Mouse (Mus musculus) CH12.LX (cell line): ENCODE results near the gene Gm10447. TPM values are rescaled to one million over a fixed set of nuclear protein-coding genes. Genes with fewer than 3 reads are reported as not detected.

Experiments used
- DNase-seq: peaks from one replicate; pipeline ENCODE4 v3.0.0-alpha.2; 2013; ENCODE audit errors: extremely low read depth
- H3K27ac ChIP-seq: 2 replicates; pipeline ENCODE4 v1.5.1; 2012; ENCODE audit warnings: low read depth, mild to moderate bottlenecking, control low read depth, moderate library complexity; ENCODE audit not compliant: insufficient read depth
- H3K27me3 ChIP-seq: replicated peaks from 2 replicates; pipeline ENCODE3; 2012; ENCODE audit warnings: inconsistent platforms
- H3K36me3 ChIP-seq, 2 experiments: replicated peaks in 1 of 2; 2 replicates each; pipeline versions ENCODE3 to v1.6.1; 2012; ENCODE audit warnings: inconsistent platforms in 1 of 2, low read length in 1 of 2, mild to moderate bottlenecking in 1 of 2, mixed read lengths in 1 of 2, moderate library complexity in 1 of 2; ENCODE audit not compliant: control insufficient read depth in 1 of 2, insufficient read depth in 1 of 2
- H3K4me1 ChIP-seq, 2 experiments: 2 replicates each; pipeline ENCODE4 v1.6.1; 2012; ENCODE audit warnings: inconsistent platforms in 1 of 2, moderate library complexity in 1 of 2; ENCODE audit not compliant: insufficient read depth in 2 of 2, control insufficient read depth in 1 of 2
- H3K4me2 ChIP-seq: 2 replicates; pipeline ENCODE4 v1.6.1; 2012; ENCODE audit warnings: low read depth, mild to moderate bottlenecking, control low read depth; ENCODE audit not compliant: poor library complexity, insufficient read depth, severe bottlenecking
- H3K4me3 ChIP-seq, 3 experiments: fragments of 150-350 bp in 1 of 3; sonication (generic) in 1 of 3; replicated peaks in 1 of 3; 2 replicates each; pipeline versions ENCODE3 to v1.5.1; 2011 to 2012; ENCODE audit warnings: low read depth in 2 of 3, low read length in 2 of 3, mild to moderate bottlenecking in 2 of 3, moderate library complexity in 2 of 3, control low read depth in 1 of 3, improper control_type of control experiment in 1 of 3, inconsistent platforms in 1 of 3, mixed read lengths in 1 of 3; ENCODE audit not compliant: poor library complexity in 1 of 3
- H3K79me2 ChIP-seq: replicated peaks from 2 replicates; pipeline ENCODE4 v1.6.1; 2012; ENCODE audit warnings: mild to moderate bottlenecking, moderate library complexity; ENCODE audit not compliant: control insufficient read depth, poor library complexity, insufficient read depth, severe bottlenecking; ENCODE audit errors: extremely low read depth
- H3K9ac ChIP-seq: 2 replicates; pipeline ENCODE4 v1.6.1; 2012; ENCODE audit warnings: low read depth, mild to moderate bottlenecking, control low read depth, moderate library complexity; ENCODE audit not compliant: insufficient read depth
- H3K9me3 ChIP-seq: replicated peaks from 2 replicates; pipeline ENCODE3; 2012; ENCODE audit warnings: low read length, inconsistent platforms, mixed read lengths
- CTCF ChIP-seq, 2 experiments: IDR thresholded peaks in 1 of 2; conservative IDR thresholded peaks in 1 of 2; 2 replicates each; pipeline ENCODE4 v1.5.1; 2011 to 2012; ENCODE audit warnings: low read depth in 2 of 2, low read length in 2 of 2, improper control_type of control experiment in 1 of 2, inconsistent platforms in 1 of 2, mild to moderate bottlenecking in 1 of 2, moderate library complexity in 1 of 2
- ELF1 ChIP-seq: IDR thresholded peaks from 2 replicates; pipeline ENCODE4 v1.6.1; 2014; ENCODE audit warnings: low read depth, mild to moderate bottlenecking, inconsistent platforms, low read length, improper control_type of control experiment
- ETS1 ChIP-seq: conservative IDR thresholded peaks from 2 replicates; pipeline ENCODE4 v1.6.1; 2012; ENCODE audit warnings: low read depth, mild to moderate bottlenecking, inconsistent platforms, low read length, improper control_type of control experiment, moderate library complexity
- MAZ ChIP-seq: IDR thresholded peaks from 2 replicates; pipeline ENCODE4 v1.6.1; 2012; ENCODE audit warnings: low read depth, mild to moderate bottlenecking, inconsistent platforms, low read length, improper control_type of control experiment, moderate library complexity
- MEF2A ChIP-seq: IDR thresholded peaks from 2 replicates; pipeline ENCODE4 v1.6.1; 2014; ENCODE audit warnings: low read depth, mild to moderate bottlenecking, inconsistent platforms, low read length, improper control_type of control experiment, borderline replicate concordance
- MYC ChIP-seq: IDR thresholded peaks from 2 replicates; pipeline ENCODE4 v1.6.1; 2011; ENCODE audit warnings: low read depth, mild to moderate bottlenecking, improper control_type of control experiment, low read length
- NRF1 ChIP-seq: IDR thresholded peaks from 2 replicates; pipeline ENCODE4 v1.6.1; 2014; ENCODE audit warnings: low read depth, mild to moderate bottlenecking, inconsistent platforms, low read length, improper control_type of control experiment, moderate library complexity
- PAX5 ChIP-seq: IDR thresholded peaks from 2 replicates; pipeline ENCODE4 v1.6.1; 2012; ENCODE audit warnings: low read length, inconsistent platforms, mixed read lengths
- POLR2A ChIP-seq: IDR thresholded peaks from 2 replicates; pipeline ENCODE4 v1.6.1; 2011; ENCODE audit warnings: low read depth, mild to moderate bottlenecking, improper control_type of control experiment, low read length
- POLR2AphosphoS2 ChIP-seq: IDR thresholded peaks from 2 replicates; pipeline ENCODE4 v1.6.1; 2011; ENCODE audit warnings: low read depth, low read length, improper control_type of control experiment
- SMC3 ChIP-seq: IDR thresholded peaks from 2 replicates; pipeline ENCODE4 v1.6.1; 2011; ENCODE audit warnings: low read depth, low read length, improper control_type of control experiment
- TCF12 ChIP-seq: IDR thresholded peaks from 2 replicates; pipeline ENCODE4 v1.6.1; 2014; ENCODE audit warnings: low read depth, mild to moderate bottlenecking, inconsistent platforms, low read length, improper control_type of control experiment
- UBTF ChIP-seq: IDR thresholded peaks from 2 replicates; pipeline ENCODE4 v1.6.1; 2012; ENCODE audit warnings: low read depth, mild to moderate bottlenecking, inconsistent platforms, low read length, improper control_type of control experiment, moderate library complexity
- USF1 ChIP-seq: IDR thresholded peaks from 2 replicates; pipeline ENCODE4 v1.6.1; 2014; ENCODE audit warnings: low read depth, mild to moderate bottlenecking, inconsistent platforms, low read length, improper control_type of control experiment
- ZC3H11A ChIP-seq: IDR thresholded peaks from 2 replicates; pipeline ENCODE4 v1.6.1; 2012; ENCODE audit warnings: low read depth, mild to moderate bottlenecking, inconsistent platforms, low read length, improper control_type of control experiment
- ZKSCAN1 ChIP-seq: IDR thresholded peaks from 2 replicates; pipeline ENCODE4 v1.6.1; 2012; ENCODE audit warnings: low read depth, inconsistent platforms, low read length, improper control_type of control experiment, borderline replicate concordance
- dilution Hi-C: fragments of 300-500 bp; cut with MboI; formaldehyde crosslinking; loops from 2 replicates; pipeline ENCODE4 v1.14.3; 2020; ENCODE audit warnings: low sequenced_read_pairs; ENCODE audit not compliant: extremely low pct_unique_long_range_greater_than_20kb, extremely low pct_ligation_motif_present
- in situ Hi-C: fragments of 300-500 bp; cut with MboI; formaldehyde crosslinking; loops from 3 replicates; pipeline ENCODE4 v1.14.3; 2019; ENCODE audit warnings: low sequenced_read_pairs, low pct_ligation_motif_present, low pct_unique_long_range_greater_than_20kb, mixed read lengths
- polyA plus RNA-seq: library from polyadenylated mRNA; unstranded; fragments of >175 nt; gene quantifications from 2 replicates; pipeline ENCODE4 v1.2.1, GENCODE M21; 2012; ENCODE audit warnings: low read depth; ENCODE audit not compliant: insufficient read length
- total RNA-seq, 2 experiments: library from RNA; depleted of rRNA; stranded (reverse); fragments of 300-350 nt in 1 of 2; fragments of >200 nt in 1 of 2; gene quantifications; 2 replicates each; pipeline ENCODE4 v1.2.3; 2012 to 2014

Gm10447 gene
- total and polyA plus RNA-seq, 3 experiments = not detected

- in situ Hi-C loops = loop anchor here (5.0 to 10.0 kb wide), 4 partner anchors 47 to 385 kb away; partner anchors contain the start of genes Gm12216 and Sept8
- Histone ChIP-seq H3K27ac (no peak within 1 kb of the TSS), H3K4me2 (peak within 1 kb of the TSS; percentile 9), H3K4me1 (peaks cover 0 to 3% of the 10 kb centered on the region in 2 experiments; a peak in 1 of 4 replicates), H3K27me3 (peaks cover 8% of the 10 kb centered on the region), H3K79me2 (no peaks in the 10 kb centered on the region)
- TF ChIP-seq ELF1 (0 out of 2 replicates have a peak, but pooled peaks have one; percentile 13), ZC3H11A (peak; percentile 93), SMC3 (peak; percentile 98), ZKSCAN1 (no peak), TCF12 (no peak), MEF2A (peak; percentile 16; the same call in 1 of the 2 replicates), NRF1 (0 out of 2 replicates have a peak, but pooled peaks have one; percentile 35), CTCF (conservative IDR thresholded peaks at IDR 0.05 in 1 of 2, IDR thresholded peaks at IDR 0.05 in 1 of 2; ENCODE audit: low read depth in 2 of 2, low read length in 2 of 2) (peak; percentile 86 to 98)
- TF ChIP-seq, all 38 proteins: peak for 6
- dilution Hi-C loops = no loop called here
- Histone ChIP-seq H3K9ac (no peak within 1 kb of the TSS), H3K4me3 (no peak within 1 kb of the TSS), H3K36me3 (no peaks in the 10 kb centered on the region), H3K9me3 (no peaks in the 10 kb centered on the region)
- DNase-seq = peak; percentile 88
These were observed 13.2 kb upstream of the Gm10447 start, which contains the start of gene Gm9837 for GRCm38 (mm10) chr11:53469968-53470695. TSS of gene Gm9837 (minus strand) at chr11:53470479.

- Histone ChIP-seq H3K79me2 (no peaks in the 10 kb centered on the region), H3K27me3 (peaks cover 8% of the 10 kb centered on the region), H3K9me3 (no peaks in the 10 kb centered on the region), H3K27ac (no peak overlapping the region), H3K4me1 (peaks cover 0 to 3% of the 10 kb centered on the region in 2 experiments; a peak in 1 of 4 replicates), H3K9ac (no peak overlapping the region), H3K36me3 (no peaks in the 10 kb centered on the region), H3K4me2 (peak overlapping the region; percentile 9), H3K4me3 (no peak overlapping the region)
- in situ Hi-C loops (loop anchor here (5.0 to 10.0 kb wide), 3 partner anchors 93 to 385 kb away; partner anchors contain the start of gene Gm12216), dilution Hi-C loops (no loop called here)
- TF ChIP-seq ZKSCAN1 (no peak), UBTF (no peak), ETS1 (no peak), MAZ (no peak), MYC (no peak), MEF2A (no peak), POLR2AphosphoS2 (no peak), ZC3H11A (no peak), POLR2A (no peak), USF1 (no peak), PAX5 (no peak)
- DNase-seq = no peak
These were observed 12.5 kb upstream of the Gm10447 start for GRCm38 (mm10) chr11:53469294-53469967.
